Mouse (Mus musculus) neutrophil, adult 5-6 weeks (primary cell): ENCODE measurements around the gene Spns3. TPM values are rescaled to one million over a fixed set of nuclear protein-coding genes. Genes with fewer than 3 reads are reported as not detected.

ENCODE experiments used
- ATAC-seq: fragments of 151-379, 151-347 bp; 2 replicates; pipeline ENCODE4 v1.8.0; 2017; ENCODE audit warnings: mild to moderate bottlenecking, moderate TSS enrichment; ENCODE audit not compliant: insufficient number of reproducible peaks, poor library complexity, low FRiP score, severe bottlenecking; ENCODE audit errors: extremely low read depth
- total RNA-seq: library from RNA; stranded (forward); fragments of 200-1000 nt; gene quantifications from 2 replicates; pipeline ENCODE4 v1.2.3, GENCODE M21; 2017

Gene Spns3
- total RNA-seq, 1 experiment from 2014 or later, result 6.2 TPM

- ATAC-seq, result no peak
Measured at GRCm38 (mm10) chr11:72523711-72524110, 26.6 kb downstream of the Spns3 start.

GRCm38 (mm10) chr11:72522616-72523041 is 27.7 kb downstream of the Spns3 start:
- ATAC-seq, result no peak

- no peak for ATAC-seq
Measured at GRCm38 (mm10) chr11:72521598-72522541, 28.4 kb downstream of the Spns3 start.

DNA sequence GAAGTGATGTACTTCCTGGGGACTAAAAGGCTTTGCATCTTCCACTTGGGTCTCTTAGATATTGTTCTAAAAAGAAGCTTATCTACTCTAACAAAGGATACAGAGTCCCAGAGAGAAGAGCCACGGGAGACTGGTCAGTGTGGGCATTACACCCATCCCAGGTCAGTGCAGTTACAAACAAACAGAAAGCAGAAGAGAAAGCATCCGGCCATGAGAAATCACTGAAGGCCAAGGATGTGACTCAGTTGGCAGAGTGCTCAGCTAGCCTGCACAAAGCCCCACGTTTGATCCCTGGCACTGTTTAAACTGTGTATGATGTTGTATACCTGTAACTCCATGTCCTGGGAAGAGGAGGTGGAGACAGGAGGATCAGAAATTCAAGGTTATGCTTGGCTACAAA is 30.4 kb downstream of the Spns3 start:
- ATAC-seq, result no peak

- no peak for ATAC-seq
Measured at GRCm38 (mm10) chr11:72519189-72519588, 31.1 kb downstream of the Spns3 start.

DNA sequence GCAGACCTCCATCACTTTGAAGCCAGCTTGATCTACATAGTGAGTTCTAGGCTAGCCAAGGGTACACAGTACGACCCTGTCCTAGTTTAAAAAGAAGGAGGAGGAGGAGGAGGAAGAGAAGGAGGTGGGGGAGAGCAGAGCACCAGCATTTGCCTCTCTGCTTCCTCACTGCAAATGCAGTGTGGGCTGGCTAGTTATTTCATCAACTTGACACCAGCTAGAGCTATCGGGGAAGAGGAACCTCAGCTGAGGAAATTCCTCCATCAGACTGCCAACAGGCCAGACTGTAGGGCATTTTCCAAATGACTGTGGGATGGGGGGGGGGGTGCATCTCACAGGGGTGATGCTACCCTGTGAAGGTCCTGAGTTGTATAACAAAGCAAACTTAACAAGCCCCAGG is 31.9 kb downstream of the Spns3 start:
- ATAC-seq, result no peak; the same call in 1 of the 2 replicates

GRCm38 (mm10) chr11:72514967-72515366 is 35.3 kb downstream of the Spns3 start:
- ATAC-seq, result no peak

GRCm38 (mm10) chr11:72508651-72509050 is 41.7 kb downstream of the Spns3 start:
- no peak for ATAC-seq

- ATAC-seq, result no peak
Measured at GRCm38 (mm10) chr11:72507651-72508050, 42.7 kb downstream of the Spns3 start.

DNA sequence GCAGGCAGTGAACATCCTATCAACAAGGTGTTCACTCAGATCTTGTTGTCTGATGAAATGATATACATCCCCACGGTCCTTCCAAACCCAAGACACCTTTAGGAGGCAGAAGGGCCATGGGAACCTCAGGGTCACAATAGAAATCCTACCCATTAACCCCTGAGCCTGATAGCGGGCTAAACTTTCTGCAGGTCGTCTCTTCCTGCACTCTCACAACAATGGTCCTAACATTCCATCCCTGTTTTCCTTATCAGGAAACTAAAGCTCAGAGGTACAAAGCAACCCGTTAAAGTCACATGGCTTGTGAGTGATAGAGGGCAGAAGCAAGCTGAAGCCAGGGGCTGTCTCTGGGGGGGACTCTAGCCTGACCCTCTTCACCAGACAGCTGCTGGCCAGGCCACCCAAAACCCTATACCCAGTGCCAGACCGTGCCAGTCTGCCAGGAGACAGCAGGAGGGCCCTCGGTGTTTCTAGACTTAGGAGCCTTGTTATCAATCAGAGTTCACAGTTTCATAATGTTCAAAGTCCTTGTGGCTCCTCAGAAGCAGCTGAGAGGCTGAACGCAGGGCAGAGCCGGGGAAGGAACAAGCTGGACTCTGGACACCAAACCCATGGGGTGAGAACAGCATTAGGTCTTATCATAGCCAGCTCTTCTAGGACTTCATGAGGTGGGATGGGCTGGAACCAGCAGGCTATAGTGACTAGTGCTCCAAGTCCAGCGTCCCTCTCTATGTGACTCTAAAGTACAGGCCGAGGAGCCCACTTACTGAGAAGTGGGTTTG is 46.1 kb downstream of the Spns3 start:
- ATAC-seq, result no peak

DNA sequence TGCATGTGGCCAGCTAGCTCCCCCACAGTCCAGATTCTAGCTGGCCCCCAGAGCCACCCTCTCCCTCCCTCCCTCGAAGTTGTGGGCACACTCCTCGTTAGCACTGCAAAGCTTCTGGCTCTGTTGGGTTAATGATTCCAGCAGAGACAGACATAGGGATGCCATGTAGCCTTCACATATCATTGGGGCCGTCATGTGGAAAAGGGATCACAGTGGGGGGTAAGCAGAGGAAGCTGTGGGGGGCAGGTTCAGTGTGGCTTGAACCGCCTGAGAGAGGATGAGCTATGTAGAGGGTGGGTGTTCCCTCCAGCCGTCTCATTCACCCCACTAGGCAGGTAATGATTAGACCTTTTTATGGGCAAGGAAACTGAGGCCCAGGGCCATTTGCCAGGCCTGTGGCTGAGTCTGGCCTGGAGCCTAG is 46.8 kb downstream of the Spns3 start:
- ATAC-seq, result no peak

DNA sequence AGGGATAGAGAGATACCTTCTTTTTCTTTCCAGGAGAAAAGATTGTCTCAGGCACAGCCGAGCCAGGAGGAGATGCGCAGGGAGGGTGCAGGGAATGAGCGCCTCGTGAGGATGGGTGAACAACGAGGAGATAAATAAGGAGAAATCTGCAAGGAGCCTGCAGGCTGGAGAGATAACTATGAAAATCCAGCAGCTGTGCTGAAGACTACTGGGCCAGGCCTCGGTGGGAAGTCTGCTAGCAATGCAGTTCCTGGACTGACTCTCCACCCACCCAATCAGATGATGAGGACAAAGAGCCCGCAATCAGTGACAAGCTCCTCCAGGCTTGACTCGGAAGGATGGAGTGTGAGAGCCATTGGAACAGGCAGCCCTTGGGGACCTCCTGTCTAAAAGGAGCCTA is 48.1 kb downstream of the Spns3 start:
- ATAC-seq, result no peak

DNA sequence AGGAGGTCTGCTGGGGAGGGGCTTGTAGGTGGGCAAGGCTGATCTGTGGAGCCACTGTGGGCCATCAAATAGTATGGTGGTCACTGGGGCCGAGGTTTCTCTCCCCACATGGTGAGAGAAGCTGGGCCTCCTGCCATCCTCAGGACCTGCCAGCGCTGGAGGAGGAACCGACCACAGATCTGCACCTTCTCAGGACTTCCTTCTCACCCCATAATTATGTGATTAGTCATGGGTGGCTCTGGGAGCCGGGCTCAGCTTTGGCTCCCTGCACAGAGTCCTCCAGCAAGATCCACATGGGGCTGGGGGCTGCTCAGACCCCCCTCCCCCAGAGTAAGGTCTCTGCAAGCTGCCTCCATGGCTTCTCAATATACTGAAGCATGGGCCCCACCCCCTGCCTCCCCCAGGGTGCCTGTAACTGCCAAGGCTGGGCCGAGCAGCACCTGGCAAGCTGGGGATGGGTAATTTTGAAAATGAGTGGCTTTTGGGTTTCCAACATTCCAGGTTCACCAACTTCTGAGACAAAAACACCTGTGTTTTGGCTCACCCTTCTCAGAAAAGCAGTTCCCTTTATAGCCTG is 48.8 kb downstream of the Spns3 start:
- ATAC-seq, result no peak

DNA sequence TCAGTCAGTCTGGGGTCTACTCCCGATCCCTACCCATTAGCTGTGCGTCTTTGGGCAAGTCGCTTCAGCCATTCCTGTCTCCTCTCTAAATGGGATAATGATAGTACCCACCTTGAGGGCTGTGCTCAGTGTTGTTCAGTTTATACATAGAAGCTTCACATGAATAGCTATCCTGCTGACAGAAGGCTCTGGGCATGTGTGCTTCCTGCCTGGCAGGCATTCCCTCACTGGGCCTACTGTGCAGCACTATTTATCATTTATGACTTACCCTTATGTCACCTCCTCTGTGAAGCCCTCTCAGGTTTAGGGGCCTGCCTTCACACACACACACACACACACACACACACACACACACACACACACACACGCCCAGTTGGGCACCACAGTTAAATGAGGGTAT is 50.2 kb downstream of the Spns3 start:
- no peak for ATAC-seq

- ATAC-seq, result no peak
Measured at GRCm38 (mm10) chr11:72497367-72497766, 52.9 kb downstream of the Spns3 start.

- no peak for ATAC-seq
Measured at GRCm38 (mm10) chr11:72496775-72497174, 53.5 kb downstream of the Spns3 start.

GRCm38 (mm10) chr11:72496066-72496465 is 54.2 kb downstream of the Spns3 start:
- no peak for ATAC-seq

DNA sequence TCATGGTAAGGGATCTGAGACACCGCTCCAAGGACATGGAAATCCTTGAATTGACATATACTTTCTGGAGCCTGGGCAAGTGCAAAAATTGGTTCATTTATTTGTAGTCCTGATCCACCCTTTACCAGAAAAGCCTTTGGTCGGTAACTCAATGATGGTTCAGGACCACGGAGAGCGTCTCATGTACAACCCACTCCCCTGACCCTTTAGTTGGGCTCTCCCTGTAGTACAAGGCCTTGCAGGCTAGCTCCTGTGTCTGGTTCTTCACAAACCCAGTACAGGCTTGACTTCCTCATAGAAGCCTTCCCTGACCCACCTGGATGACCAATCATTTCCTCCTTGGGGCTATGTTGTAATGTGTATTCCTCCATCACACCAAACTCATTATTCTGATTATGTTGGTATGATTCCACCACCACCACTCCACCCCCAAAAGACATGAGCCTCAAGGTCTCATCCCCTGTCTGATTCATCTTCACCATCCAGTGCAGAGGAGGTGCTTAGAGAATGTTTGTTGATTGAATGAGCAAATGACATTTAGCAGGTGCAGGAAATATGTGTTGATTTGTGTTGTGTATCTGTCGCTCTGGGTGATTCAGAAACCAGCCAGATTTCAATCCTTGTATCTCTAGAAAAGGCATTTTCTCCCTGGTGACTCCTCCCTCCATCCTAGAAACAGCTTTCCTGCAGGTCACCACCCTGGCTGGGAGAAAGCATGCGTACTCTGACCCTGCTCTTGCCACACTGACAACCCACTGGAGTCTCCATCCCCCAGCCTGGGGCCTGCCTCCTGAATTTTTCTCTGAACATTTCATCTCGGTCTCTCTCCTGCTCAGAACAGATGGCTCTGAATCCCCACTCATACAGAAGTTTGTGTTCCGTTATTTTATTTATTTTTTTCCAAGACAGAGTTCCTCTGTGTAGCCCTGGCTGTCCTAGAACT is 56.0 kb downstream of the Spns3 start:
- ATAC-seq, result no peak
